Mouse (Mus musculus): ENCODE results near the gene Rnf5.

Gene Rnf5

DNA sequence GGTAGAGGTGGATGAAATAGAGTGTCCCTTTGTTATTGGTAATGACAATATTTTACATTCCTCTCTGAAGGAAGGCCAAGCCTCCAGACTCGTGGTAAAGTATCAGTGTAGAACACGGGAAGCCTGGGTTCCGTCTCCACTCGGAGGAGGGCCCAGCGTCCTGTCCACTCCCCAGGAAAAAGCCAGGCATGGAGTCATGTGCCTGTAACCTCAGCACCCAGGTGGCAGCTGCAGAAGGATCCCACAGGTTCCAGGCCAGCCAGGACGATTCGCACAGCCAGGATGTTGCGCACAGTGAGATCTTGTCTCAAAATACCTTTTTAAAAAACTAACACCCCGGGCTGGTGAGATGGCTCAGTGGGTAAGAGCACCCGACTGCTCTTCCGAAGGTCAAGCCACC is 40.1 kb downstream of the Rnf5 start:
- TF ChIP-seq GATA4 (IDR thresholded peaks at IDR 0.05; ENCODE audit: insufficient replicate concordance, low read length), result no peak

DNA sequence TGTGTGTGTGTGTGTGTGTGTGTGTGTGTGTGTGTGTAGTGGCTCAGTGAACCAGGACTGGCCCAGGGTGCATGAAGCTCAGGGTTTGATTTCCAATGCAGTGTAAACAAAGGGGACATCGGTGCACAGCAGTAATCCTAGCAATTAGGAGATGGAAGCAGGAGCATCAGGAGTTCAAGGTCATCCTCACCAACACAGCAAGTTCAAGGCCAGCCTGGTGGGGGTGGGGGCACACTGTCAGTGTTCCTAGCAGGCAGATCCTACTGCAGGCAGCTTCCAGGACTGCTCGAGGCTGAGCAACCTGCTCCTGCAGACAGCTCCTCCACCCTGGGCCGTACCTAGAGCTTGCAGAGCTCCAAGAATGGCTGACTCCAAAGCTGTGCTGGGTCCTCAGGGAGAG is 40.9 kb downstream of the Rnf5 start:
- no peak for TF ChIP-seq GATA4 (IDR thresholded peaks at IDR 0.05; ENCODE audit: insufficient replicate concordance, low read length)

DNA sequence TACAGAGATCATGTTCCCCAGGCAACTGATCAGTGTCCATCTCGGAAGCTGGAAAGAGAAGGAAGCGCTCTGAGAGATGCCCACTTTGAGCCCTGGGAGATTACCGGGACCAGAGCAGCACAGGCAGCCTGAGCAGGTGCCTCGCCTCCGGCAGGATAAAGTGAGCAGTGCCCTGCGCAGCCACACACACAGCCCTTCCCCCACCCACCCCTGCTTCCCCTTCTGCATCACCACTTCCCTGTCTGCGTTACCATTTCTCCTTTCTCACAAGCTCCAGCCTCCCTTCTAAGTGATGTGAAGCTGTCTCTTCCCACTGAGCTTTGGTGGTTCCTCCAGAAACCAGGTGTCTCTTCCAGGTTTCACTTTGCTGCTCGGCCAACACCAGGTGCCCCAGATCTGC is 42.3 kb downstream of the Rnf5 start:
- TF ChIP-seq GATA4 (IDR thresholded peaks at IDR 0.05; ENCODE audit: insufficient replicate concordance, low read length), result no peak

DNA sequence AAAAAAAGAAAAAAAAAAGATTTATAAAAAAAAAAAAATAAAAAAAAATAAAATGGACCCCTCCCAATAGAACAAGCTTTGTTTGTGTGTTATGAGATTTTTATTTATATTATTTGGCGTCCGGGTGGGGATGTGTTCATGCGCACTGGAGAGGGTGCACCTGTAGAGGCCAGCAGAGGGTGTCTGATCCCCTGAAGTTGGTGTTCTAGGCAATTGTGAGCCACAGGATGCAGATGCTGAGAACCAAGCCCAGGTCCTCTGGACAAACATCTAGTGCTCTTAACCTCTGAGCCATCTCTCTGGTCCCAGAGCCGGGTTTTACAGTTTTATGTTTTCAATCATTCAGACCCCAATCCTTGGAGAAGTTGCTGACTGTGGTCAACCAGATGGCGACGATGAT is 43.1 kb downstream of the Rnf5 start:
- TF ChIP-seq GATA4 (IDR thresholded peaks at IDR 0.05; ENCODE audit: insufficient replicate concordance, low read length), result no peak

DNA sequence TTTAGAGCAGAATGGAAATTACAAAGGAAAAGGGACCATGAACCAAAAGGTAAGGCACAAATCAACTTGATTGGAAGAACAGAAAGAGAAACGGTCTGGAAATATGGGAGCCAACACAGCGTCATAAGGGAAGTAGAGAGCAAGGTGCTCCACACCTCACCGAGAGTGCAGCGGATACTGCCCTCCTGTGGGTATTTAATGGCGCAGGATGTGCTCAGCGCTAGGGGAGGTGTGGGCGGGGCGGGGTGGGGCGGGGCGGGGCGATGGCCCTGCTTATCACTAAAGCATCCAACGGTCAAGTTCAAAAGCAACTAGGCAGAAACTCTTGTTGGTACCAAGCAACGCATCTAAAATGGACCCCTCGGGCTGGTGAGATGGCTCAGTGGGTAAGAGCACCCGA is 43.6 kb downstream of the Rnf5 start:
- no peak for TF ChIP-seq GATA4 (IDR thresholded peaks at IDR 0.05; ENCODE audit: insufficient replicate concordance, low read length)

DNA sequence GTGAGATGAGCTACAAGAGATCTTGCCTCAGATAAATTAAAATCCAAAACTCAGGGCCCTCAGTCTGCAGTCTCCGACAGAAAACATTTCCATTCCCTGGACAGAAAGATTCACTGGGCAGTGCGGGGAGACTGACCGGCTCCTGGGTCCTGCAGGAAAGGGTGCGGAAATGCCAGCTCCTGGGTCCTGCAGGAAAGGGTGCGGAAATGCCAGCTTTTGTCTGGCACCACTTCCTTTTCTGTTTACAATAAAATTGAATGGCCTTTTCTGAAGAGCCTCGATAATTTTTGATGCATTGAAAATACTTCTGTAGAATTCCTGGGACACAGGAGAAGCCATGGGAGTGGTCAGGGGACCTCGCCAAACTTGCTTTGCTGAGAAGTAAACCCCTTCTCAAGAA is 44.4 kb downstream of the Rnf5 start:
- TF ChIP-seq GATA4 (IDR thresholded peaks at IDR 0.05; ENCODE audit: insufficient replicate concordance, low read length), result no peak

DNA sequence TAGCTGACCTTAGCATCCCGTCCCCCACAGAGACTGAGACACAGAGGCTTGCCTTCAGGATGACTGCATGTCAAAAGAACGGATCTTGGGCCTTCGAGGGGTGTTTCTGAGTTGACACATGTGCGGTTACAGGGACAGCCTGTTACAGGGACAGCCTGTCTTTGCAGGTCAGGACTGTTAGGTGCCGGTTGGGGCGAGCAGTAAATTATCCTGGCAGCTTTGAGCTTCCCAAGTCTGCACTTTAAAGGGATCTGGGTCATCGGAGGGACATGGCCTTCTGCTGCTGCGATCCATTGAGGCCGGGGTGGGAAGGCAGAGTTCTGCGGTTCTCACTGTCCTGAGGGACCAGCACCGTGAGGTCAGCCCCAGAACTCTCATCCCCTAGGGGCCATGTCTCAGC is 46.1 kb downstream of the Rnf5 start:
- no peak for TF ChIP-seq GATA4 (IDR thresholded peaks at IDR 0.05; ENCODE audit: insufficient replicate concordance, low read length)

- no peak for TF ChIP-seq GATA4 (IDR thresholded peaks at IDR 0.05; ENCODE audit: insufficient replicate concordance, low read length)
Observed at GRCm38 (mm10) chr17:34556406-34556805, 47.1 kb downstream of the Rnf5 start.

GRCm38 (mm10) chr17:34555483-34555882 is 48.0 kb downstream of the Rnf5 start:
- no peak for TF ChIP-seq GATA4 (IDR thresholded peaks at IDR 0.05; ENCODE audit: insufficient replicate concordance, low read length)
